Mouse (Mus musculus): Measurements from ENCODE around the gene Cox5b. TPM values are rescaled to one million over a fixed set of nuclear protein-coding genes. Genes with fewer than 3 reads are reported as not detected.

Cox5b gene
- polyA plus RNA-seq, 1 experiment = 313 TPM

- Histone ChIP-seq H3K4me1 (ENCODE audit: control insufficient read depth, insufficient read depth, low read length) (peaks cover 10% of the 10 kb centered on the region), H3K27me3 (ENCODE audit: control insufficient read depth, insufficient read depth, low read length) (no peaks in the 10 kb centered on the region), H3K36me3 (ENCODE audit: control insufficient read depth, insufficient read depth, low read length) (no peaks in the 10 kb centered on the region), H3K27ac (ENCODE audit: control insufficient read depth, insufficient read depth, low read depth, low read length) (peak overlapping the region; percentile 86), H3K4me3 (ENCODE audit: control insufficient read depth, low read depth, low read length) (peak overlapping the region; percentile 92)
- TF ChIP-seq CTCF (IDR thresholded peaks at IDR 0.05; ENCODE audit: control insufficient read depth, insufficient read depth, insufficient replicate concordance, low read depth, low read length) (no peak), POLR2A (IDR thresholded peaks at IDR 0.05; ENCODE audit: control insufficient read depth, low read depth, low read length) (no peak)
These were observed 496 bp upstream of the Cox5b start for GRCm38 (mm10) chr1:36690671-36691235.

- no peaks in the 10 kb centered on the region for H3K27me3 ChIP-seq (ENCODE audit: control insufficient read depth, insufficient read depth, low read length)
- peaks cover 10% of the 10 kb centered on the region for H3K4me1 ChIP-seq (ENCODE audit: control insufficient read depth, insufficient read depth, low read length)
- TF ChIP-seq CTCF (IDR thresholded peaks at IDR 0.05; ENCODE audit: control insufficient read depth, insufficient read depth, insufficient replicate concordance, low read depth, low read length) (no peak), POLR2A (IDR thresholded peaks at IDR 0.05; ENCODE audit: control insufficient read depth, low read depth, low read length) (no peak)
- H3K36me3 ChIP-seq (ENCODE audit: control insufficient read depth, insufficient read depth, low read length) = no peaks in the 10 kb centered on the region
- H3K27ac ChIP-seq (ENCODE audit: control insufficient read depth, insufficient read depth, low read depth, low read length) = no peak overlapping the region
- no peak overlapping the region for H3K4me3 ChIP-seq (ENCODE audit: control insufficient read depth, low read depth, low read length)
These were observed 3.6 kb downstream of the Cox5b start for GRCm38 (mm10) chr1:36694871-36695270.

- Histone ChIP-seq H3K36me3 (ENCODE audit: control insufficient read depth, insufficient read depth, low read length) (no peaks in the 10 kb centered on the region), H3K27ac (ENCODE audit: control insufficient read depth, insufficient read depth, low read depth, low read length) (no peak overlapping the region)
These were observed 5.2 kb downstream of the Cox5b start for GRCm38 (mm10) chr1:36696411-36696810.

GRCm38 (mm10) chr1:36697030-36697429, 5.8 kb downstream of the Cox5b start:
- H3K4me1 ChIP-seq (ENCODE audit: control insufficient read depth, insufficient read depth, low read length) = peaks cover 3% of the 10 kb centered on the region
- H3K27me3 ChIP-seq (ENCODE audit: control insufficient read depth, insufficient read depth, low read length) = no peaks in the 10 kb centered on the region
- no peak for TF ChIP-seq POLR2A (IDR thresholded peaks at IDR 0.05; ENCODE audit: control insufficient read depth, low read depth, low read length)
- no peaks in the 10 kb centered on the region for H3K36me3 ChIP-seq (ENCODE audit: control insufficient read depth, insufficient read depth, low read length)
- H3K27ac ChIP-seq (ENCODE audit: control insufficient read depth, insufficient read depth, low read depth, low read length) = no peak overlapping the region
- H3K4me3 ChIP-seq (ENCODE audit: control insufficient read depth, low read depth, low read length) = no peak overlapping the region

More at GRCm38 (mm10) chr1:36696411-36696810, 5.2 kb downstream of the Cox5b start:
- Histone ChIP-seq H3K4me1 (ENCODE audit: control insufficient read depth, insufficient read depth, low read length) (peaks cover 5% of the 10 kb centered on the region), H3K27me3 (ENCODE audit: control insufficient read depth, insufficient read depth, low read length) (no peaks in the 10 kb centered on the region), H3K4me3 (ENCODE audit: control insufficient read depth, low read depth, low read length) (no peak overlapping the region)
- no peak for TF ChIP-seq CTCF (IDR thresholded peaks at IDR 0.05; ENCODE audit: control insufficient read depth, insufficient read depth, insufficient replicate concordance, low read depth, low read length)
- no peak for TF ChIP-seq POLR2A (IDR thresholded peaks at IDR 0.05; ENCODE audit: control insufficient read depth, low read depth, low read length)

- Histone ChIP-seq H3K4me3 (ENCODE audit: control insufficient read depth, low read depth, low read length) (no peak overlapping the region), H3K36me3 (ENCODE audit: control insufficient read depth, insufficient read depth, low read length) (no peaks in the 10 kb centered on the region), H3K4me1 (ENCODE audit: control insufficient read depth, insufficient read depth, low read length) (peaks cover 6% of the 10 kb centered on the region; the same call in 1 of the 2 replicates), H3K27me3 (ENCODE audit: control insufficient read depth, insufficient read depth, low read length) (no peaks in the 10 kb centered on the region), H3K27ac (ENCODE audit: control insufficient read depth, insufficient read depth, low read depth, low read length) (no peak overlapping the region)
- TF ChIP-seq CTCF (IDR thresholded peaks at IDR 0.05; ENCODE audit: control insufficient read depth, insufficient read depth, insufficient replicate concordance, low read depth, low read length) = no peak
- no peak for TF ChIP-seq POLR2A (IDR thresholded peaks at IDR 0.05; ENCODE audit: control insufficient read depth, low read depth, low read length)
These were observed 15.9 kb downstream of the Cox5b start for GRCm38 (mm10) chr1:36707166-36707565.

GRCm38 (mm10) chr1:36707797-36708196, 16.5 kb downstream of the Cox5b start:
- peaks cover 6% of the 10 kb centered on the region; the same call in 1 of the 2 replicates for H3K4me1 ChIP-seq (ENCODE audit: control insufficient read depth, insufficient read depth, low read length)
- no peak overlapping the region; the same call in 1 of the 2 replicates for H3K4me3 ChIP-seq (ENCODE audit: control insufficient read depth, low read depth, low read length)
- H3K36me3 ChIP-seq (ENCODE audit: control insufficient read depth, insufficient read depth, low read length) = no peaks in the 10 kb centered on the region
- H3K27me3 ChIP-seq (ENCODE audit: control insufficient read depth, insufficient read depth, low read length) = no peaks in the 10 kb centered on the region
- no peak overlapping the region for H3K27ac ChIP-seq (ENCODE audit: control insufficient read depth, insufficient read depth, low read depth, low read length)
- TF ChIP-seq POLR2A (IDR thresholded peaks at IDR 0.05; ENCODE audit: control insufficient read depth, low read depth, low read length) (no peak), CTCF (IDR thresholded peaks at IDR 0.05; ENCODE audit: control insufficient read depth, insufficient read depth, insufficient replicate concordance, low read depth, low read length) (no peak)

GRCm38 (mm10) chr1:36708626-36709025, 17.4 kb downstream of the Cox5b start:
- Histone ChIP-seq H3K27me3 (ENCODE audit: control insufficient read depth, insufficient read depth, low read length) (no peaks in the 10 kb centered on the region), H3K4me3 (ENCODE audit: control insufficient read depth, low read depth, low read length) (peak overlapping the region; percentile 98), H3K36me3 (ENCODE audit: control insufficient read depth, insufficient read depth, low read length) (no peaks in the 10 kb centered on the region), H3K27ac (ENCODE audit: control insufficient read depth, insufficient read depth, low read depth, low read length) (no peak overlapping the region), H3K4me1 (ENCODE audit: control insufficient read depth, insufficient read depth, low read length) (peaks cover 6% of the 10 kb centered on the region; the same call in 1 of the 2 replicates)
- TF ChIP-seq POLR2A (IDR thresholded peaks at IDR 0.05; ENCODE audit: control insufficient read depth, low read depth, low read length) (no peak), CTCF (IDR thresholded peaks at IDR 0.05; ENCODE audit: control insufficient read depth, insufficient read depth, insufficient replicate concordance, low read depth, low read length) (no peak)

All from testis, adult 2 months (tissue).